Mouse (Mus musculus): ENCODE results near the gene Large1. TPM values are rescaled to one million over a fixed set of nuclear protein-coding genes. Genes with fewer than 3 reads are reported as not detected.

Large1 gene
- polyA plus RNA-seq, 1 experiment from 2014 or later = 4.1 TPM

Small RNA genes within 50 kb of the gene (microRNA-seq; reads per million reads assigned to microRNA genes)
- 2.1 reads per million for gene Mir28b (ENCODE audit: borderline number of aligned reads)
